Mouse (Mus musculus): ENCODE results near the gene Sipa1l3. TPM values are rescaled to one million over a fixed set of nuclear protein-coding genes. Genes with fewer than 3 reads are reported as not detected.

The Sipa1l3 gene
- total RNA-seq, 2 experiments from 2014 or later, result 166 to 185 TPM

DNA sequence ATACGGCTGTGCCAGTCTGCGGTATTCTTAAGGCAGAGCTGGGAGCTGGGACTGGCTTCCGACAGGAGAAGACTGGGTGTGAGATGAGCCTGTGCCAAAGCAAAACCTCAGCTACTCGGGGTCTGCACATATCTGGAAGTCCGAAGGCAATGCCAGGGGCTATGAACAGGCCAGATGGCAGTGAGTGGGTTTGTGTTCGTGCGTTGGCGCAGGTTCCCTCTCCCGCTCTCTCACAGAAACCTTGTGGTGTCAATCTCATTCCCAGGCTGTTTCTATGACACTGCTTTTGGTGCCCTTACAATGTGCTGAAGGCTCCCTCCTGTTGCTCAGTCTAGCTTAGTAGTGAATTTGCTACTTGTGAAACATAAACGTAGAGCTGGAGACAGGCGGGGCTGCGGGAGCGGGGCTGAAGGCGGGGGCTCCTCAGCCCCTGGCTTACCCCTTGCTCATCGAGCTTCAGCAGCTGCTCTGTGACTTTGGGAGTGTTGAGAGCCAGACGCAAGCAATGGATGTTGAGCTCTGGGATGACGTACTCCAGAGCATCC, 130.8 kb downstream of the Sipa1l3 start:
- peak; percentile 70 to 77 for DNase-seq (ENCODE audit: low spot score in 2 of 2)

DNA sequence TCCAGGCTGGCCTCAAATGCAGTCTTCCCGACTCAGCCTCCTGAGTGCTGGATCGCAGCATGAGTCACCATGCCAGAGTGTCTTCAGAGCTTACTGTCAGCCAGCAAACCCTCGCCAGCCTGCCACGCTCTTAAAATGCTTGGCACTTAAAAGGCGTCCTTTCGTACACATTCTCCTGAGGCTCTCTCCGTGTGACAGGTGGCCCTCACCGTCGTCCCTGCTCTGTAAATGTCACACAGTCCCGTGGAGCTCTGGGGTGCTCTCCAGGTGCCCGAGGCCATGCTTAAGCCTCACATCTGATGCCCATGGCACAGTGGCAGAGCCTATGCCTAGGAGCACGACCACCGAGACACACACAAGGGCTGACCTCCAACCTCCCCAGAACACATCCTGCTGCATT, 132.1 kb downstream of the Sipa1l3 start:
- no peak for DNase-seq (ENCODE audit: low spot score in 2 of 2)

DNA sequence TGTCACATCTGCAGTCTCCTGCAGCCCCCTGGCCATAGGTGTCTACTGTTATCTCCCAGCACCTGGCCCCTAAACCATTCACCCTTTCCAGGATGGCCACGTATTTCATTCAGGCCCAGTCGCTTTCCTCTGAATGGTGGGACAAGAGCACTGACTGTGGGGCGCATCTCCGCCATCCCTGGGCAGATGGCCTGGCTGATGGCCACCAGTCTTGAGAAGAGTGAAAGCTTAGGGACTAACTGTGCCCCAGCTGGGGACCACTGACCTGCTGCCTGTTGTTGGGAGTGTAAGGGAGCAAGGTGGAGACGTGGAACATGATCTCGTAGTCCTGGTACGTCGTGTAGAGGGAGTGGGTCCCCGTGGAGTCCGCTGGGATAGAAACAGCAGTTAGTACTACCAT, 132.7 kb downstream of the Sipa1l3 start:
- DNase-seq (ENCODE audit: low spot score in 2 of 2), result no peak

DNA sequence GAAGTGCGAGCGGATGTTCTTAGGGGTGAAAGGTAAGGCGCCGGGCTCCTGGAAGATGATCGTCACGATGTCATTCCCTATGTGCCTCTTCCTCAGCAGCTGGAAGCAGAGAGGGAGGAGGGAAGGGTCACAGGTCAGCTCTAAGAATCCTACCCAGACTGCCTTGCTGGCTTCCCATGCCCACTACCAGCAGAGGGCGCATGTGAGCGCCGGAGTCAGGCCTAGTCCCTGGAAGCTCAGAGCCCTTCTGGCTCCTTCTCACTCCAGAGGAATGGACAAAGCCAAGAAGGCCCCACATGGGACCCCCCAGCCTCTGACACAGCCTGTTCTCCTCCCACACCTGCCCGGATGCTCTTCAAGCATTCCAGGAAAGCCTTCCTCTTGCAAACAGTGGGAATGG, 135.2 kb downstream of the Sipa1l3 start:
- DNase-seq (ENCODE audit: low spot score in 2 of 2), result peak; percentile 75

DNA sequence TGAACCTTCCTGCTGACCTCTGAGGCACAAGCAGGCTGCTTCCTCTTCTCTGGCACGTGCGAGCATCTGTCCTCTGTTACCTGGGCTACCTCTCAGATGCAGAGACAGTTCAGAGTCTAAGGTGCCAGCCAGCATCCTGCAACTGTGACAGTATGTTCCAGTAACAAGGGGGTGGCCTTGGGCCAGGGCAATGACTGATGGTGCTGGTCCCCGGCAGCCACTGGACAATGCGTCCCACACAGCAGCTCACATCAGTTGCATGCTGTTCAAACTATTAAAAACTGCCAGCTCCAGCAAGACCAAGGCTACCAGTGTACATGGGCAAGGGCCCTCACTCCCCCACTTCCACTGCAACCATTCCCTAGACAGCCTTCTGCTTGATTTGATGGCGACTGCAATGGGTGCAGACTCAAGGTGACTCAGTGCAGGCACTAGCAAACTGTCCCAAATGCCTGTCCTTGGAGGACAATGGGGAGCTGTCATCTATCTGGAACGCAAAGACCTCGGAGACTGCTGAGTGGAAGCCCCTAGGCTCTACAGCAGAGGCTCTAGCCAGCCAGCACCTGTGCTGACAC, 136.9 kb downstream of the Sipa1l3 start:
- no peak for DNase-seq (ENCODE audit: low spot score in 2 of 2)

DNA sequence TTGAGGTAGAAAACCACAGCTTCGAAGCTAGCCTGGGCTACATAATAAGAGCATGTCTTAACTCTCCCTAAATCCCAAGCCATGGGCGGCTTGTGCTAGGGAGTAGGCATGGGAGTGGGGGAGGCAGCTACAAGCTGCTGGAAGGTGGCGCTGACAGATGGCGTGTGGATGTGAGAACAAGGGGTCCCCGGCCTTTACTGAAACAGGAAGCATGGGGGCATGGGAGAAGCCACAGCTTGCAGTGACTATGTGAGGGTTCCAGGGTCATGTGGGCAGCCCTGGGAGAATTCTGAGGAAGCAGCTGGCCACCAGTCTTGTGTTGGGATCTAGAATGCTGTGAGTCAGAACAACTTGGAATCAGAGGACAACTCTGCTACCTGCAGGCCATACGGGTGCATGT, 144.4 kb downstream of the Sipa1l3 start:
- DNase-seq (ENCODE audit: low spot score in 2 of 2), result no peak

DNA sequence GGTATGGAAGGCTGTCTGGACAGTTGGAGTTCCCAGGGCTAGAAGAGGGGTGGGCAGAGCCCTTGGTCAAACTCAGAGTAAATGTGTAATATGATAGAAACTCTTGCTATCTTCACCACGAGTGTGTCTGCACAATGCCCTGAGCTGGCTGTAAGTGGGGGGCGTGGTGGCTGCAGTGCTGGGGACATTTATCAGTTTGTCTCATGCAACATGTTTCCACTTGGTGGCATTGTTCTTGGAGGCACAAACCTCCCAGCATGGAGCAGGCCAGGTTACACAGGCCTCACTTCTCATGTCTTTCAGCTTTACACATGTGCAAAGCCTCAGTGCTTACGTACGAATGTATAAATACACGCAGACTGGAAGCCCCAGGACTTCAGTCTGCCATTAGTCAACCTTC, 146.3 kb downstream of the Sipa1l3 start:
- DNase-seq (ENCODE audit: low spot score in 2 of 2), result no peak

DNA sequence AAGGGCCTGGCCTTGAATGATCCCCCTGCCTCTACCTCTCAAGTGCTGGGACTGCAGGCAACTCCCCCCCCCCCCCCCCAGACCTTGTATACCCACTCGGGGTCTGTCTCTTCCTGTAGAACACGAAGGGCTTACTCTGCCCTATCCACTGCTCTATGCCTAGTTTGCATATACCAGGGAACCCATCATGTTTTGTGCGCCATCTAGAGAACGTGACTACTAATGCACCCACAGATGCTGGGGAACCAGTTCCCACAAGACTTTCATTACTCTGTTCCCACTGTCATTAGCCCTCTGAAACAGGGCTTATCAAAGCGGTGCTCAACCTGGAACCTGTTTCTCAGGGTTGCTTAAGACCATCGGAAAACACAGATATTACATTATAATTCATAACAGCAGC, 148.4 kb downstream of the Sipa1l3 start:
- no peak for DNase-seq (ENCODE audit: low spot score in 2 of 2)

DNA sequence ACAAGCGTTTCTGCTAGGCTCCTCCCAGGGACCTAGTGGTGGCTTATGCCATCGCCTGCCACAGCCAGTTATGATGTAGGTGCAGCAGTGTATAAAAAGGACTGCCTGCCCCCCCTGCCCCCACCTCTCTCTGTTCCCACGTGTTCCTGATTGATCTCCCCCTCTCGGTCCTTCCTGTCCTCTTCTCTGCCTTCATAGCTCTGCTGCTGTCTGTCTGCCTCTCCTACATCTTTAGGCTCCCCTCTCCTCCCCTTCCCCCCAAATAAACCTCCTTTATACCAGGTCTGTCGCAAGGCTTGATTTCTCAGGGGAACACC, 150.5 kb downstream of the Sipa1l3 start:
- DNase-seq (ENCODE audit: low spot score in 2 of 2), result no peak

DNA sequence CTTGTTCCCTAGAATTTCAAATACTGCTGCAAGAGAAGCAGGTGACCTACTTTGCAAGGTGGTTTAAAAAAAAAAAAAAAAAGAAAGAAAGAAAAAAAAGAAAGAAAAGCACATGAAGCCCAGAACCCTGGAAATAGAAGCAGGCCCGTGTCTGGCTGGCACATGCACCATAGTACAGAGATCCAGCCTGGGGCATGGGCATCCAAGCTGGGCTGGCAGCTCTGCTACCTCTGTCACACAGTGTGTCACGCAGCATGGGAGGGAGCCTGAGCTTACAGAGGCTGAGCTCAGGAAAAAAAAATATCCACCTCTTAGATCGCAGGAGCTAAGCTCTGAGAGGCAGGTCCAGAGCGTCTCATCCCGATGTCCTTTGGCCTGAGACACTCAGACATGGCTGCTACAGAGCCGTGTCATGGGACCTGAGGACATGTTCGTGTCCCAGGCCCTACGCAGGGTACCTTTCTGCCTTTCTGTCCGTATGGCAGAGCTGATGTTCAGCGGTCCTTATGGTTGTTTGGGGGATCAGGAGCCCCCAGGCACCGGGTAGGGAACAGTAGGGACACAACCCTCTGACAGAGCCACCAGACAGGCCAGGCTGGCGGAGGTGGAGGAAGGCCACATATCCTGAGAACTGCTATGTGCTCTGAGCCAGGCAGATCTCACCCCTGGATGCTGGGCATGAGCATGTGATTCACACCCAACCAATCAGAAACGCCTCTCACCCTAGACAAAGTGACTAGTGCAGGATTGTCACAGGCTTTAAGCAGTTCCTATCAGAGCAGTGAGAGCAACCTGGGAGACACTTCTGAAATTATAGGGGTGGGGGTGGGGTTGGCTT, 151.1 kb downstream of the Sipa1l3 start:
- DNase-seq (ENCODE audit: low spot score in 2 of 2), result no peak

DNA sequence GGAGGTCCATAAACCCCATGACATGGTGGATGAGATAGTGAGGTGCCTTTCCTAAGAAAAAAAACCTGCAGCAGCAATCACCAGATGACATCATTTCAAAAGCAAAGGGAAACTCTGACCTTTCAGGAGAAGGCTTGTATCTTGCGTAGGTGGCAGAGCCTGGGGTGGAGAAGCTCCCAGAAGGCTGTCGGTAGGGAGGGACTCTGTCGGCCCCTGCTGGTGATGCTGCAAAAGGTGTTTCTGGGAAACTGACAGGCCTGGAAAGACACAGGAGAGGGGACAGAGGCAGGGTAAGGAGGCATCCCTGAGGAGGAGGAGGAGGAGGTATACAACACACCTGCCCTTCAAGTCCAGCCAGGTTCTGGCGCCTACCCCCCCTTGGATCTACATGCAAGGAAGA, 154.4 kb downstream of the Sipa1l3 start:
- peak in 1 of 2 experiments; percentile 52 for DNase-seq (ENCODE audit: low spot score in 2 of 2)

DNA sequence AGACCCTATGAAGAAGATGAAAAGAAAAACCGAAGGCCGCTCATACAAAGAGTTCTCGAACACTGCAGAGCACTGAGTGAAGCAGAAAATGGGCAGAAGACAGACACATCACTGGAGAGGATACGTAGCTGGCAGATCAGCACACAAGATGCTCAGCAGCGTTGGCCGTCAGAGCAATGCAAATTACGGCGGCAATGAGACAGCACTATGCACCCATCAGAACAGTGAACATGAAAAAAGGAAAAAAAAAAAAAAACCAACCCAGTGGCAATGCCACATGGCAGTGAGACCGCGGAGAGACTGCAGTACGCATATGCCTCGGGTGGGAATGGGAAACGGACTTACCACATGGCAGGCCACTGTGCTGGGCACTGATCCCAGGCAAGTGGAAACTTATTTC, 156.9 kb downstream of the Sipa1l3 start:
- peak in 1 of 2 experiments; percentile 55 for DNase-seq (ENCODE audit: low spot score in 2 of 2)

DNA sequence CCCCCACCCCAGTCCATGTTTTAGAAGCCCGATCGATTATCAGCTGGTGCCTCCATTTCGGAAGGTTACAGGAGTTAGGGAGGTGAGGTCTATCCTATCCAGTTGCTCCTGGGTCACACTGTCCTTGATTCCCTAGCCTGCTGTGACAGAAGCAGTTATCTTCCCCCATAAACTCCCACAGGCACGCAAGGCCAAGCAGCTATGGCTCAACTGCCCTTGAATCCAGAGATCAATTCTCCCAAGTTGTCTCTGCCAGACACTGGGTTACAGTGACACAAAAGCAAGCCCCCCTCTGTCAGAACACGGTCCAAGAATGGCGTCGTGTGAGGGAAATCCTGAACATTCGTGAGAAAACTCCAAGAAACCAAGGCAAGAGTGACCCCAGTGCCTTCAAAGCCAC, 163.0 kb downstream of the Sipa1l3 start:
- DNase-seq (ENCODE audit: low spot score in 2 of 2), result no peak

DNA sequence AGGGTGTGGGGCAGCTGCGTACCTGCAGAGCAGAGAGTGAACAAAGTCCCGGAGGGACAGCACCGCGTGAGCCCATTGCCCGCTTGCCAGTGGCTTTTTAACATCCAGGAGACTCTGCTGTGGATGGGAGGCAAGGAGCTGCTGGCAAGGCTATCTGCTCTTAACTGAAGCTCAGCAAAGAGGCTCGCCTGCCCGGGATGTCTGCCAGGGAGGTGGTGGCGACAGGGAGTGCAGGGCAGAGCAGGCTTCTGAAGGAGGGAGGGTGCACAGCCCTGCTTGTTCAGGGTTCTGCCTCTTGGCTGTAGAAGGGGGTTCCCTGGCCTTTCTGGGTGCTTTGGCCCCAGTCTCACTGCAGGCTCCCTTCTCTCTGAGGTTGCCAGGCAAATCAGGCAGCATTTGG, 164.3 kb downstream of the Sipa1l3 start:
- peak in 1 of 2 experiments; percentile 80 for DNase-seq (ENCODE audit: low spot score in 2 of 2)

DNA sequence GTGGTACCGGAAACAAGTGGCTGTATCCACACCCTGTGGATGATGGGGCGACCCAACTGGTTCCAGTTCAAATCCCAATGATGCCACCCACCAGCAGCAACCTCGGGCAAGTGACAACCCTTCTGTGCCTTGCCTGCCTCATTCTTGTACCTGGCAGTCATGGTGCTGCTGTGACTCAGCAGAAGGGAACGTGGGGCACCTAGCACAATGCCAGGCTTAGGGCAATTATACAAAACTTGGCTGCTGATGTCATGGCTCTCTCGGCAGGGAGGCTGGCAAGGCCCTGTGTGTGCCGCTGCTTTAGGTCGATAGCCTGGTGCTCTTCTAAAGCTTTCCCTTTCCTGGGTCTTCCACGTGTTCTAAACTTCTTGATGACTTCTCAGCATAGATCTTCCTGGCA, 166.2 kb downstream of the Sipa1l3 start:
- no peak for DNase-seq (ENCODE audit: low spot score in 2 of 2)

DNA sequence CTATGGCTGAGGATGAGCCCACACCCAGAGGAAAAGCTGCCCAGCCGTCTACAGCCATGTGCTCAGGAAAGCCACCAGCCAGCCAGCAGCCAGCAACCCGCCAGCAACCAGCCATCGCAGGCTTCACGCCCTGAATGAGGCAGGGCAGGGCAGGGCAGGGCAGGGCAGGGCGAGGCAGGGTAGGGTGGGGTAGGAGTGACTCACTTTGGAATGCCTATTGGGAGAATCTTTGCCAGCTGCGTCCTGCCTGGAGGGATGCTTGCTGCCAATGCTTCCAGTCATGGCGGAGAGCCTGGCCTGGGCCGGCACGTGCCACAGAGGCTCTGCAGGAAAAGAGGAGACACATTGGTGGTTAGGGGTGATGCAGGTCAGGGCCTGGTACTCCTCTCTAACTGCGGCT, 168.0 kb downstream of the Sipa1l3 start:
- no peak for DNase-seq (ENCODE audit: low spot score in 2 of 2)

DNA sequence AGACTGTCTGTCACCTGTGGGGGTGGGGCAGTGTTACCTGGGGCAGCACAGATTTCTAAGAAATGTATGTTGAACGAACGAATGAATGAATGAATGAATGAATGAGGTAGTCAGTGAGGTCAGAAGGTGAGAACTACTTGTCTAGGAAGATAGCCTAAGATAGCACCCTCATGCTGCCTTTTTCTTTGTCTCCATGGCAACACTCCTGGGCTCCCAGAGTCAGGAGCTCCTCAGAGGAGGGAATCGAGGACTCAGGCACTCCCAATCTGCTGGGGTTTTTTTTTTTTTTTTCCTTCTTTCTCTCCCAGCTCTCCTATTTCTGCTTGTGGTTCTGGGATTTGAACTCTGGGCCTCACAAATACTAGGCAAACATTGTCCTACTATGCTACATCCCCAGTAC, 172.2 kb downstream of the Sipa1l3 start:
- no peak for DNase-seq (ENCODE audit: low spot score in 2 of 2)

DNA sequence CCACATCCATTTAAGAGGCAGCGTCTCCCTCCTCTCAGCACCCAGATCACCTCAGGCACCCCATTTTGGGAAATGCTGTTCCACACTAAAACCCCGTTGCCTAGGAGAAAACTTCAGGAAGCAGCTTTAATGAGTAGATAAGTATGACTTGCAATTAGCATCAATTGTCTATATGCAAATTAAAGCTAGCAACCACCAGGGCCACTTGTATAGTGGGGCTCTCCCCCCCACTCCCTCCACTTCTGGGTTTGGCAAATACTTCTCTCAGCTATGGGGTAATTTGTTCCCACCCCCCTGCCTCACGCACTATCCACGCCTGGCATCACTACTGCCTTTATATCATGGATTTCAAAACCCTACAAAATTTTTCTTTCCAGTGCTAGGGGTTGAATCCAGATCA, 172.9 kb downstream of the Sipa1l3 start:
- DNase-seq (ENCODE audit: low spot score in 2 of 2), result no peak

DNA sequence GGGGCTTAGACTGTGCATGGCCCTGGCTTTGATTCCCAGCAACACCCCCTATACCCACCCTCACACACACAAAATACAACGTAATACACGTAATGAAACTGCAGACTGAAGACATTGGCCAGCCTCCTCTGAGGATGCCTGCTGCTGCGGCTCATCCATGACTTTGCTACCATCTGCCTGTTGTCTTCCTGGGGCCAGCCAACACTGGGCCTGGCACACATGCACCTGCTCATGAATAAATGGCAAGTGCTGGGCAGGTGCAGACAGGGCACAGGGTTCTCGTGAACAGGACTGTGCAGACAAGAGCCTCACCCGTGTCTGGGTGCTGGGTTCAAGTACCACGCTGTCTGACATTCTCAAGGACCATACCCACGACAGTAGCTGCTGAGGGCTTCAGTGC, 174.7 kb downstream of the Sipa1l3 start:
- no peak for DNase-seq (ENCODE audit: low spot score in 2 of 2)

DNA sequence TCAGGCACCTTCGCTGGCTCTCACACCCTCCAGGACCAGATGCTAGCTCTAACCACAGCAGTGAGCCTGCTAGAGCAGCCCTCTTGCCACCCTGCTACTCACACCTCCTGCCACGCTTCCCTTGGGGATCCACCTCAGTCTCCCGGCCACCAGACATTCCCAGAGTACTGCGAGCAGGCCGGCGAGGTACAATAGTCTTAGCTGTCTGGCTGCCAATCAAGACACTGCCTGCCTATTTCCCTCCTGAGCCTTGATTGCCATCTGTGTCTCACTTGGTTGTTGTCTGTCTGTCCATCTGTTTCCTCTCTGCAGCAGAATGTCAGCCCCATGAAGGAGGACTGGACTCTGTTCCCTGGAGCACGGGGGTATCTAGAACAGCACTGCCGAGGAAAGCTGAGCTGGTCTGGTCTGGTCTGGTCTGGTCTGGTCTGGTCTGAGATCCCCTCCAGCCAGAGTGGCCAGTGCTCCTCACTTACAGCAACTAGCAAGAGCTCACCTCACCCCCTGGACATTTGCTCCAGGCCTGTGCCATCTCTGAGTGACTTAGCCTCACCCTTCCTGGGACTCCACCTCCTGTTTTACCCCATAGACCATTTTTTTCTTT, 175.8 kb downstream of the Sipa1l3 start:
- peak; percentile 55 to 64 for DNase-seq (ENCODE audit: low spot score in 2 of 2)

DNA sequence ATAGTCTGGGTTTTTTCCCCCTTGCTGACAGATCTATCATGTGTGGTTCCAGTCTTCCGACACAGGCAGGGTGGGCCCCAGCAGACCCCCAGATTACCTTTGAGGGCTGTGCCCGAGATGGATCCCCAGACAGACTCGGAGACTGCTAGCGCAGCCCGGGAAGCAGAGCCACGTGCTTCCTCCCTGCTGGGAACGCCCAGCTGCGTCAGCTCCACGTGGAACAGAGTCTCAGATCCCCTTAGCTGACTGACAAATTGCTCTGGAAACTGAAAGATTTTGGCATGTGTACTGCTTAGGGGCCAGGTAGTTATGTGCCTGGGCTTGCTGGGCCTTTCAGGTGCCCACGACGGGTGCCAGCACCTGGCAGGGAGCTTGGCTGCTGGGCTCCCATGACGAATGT, 176.7 kb downstream of the Sipa1l3 start:
- DNase-seq (ENCODE audit: low spot score in 2 of 2), result no peak

DNA sequence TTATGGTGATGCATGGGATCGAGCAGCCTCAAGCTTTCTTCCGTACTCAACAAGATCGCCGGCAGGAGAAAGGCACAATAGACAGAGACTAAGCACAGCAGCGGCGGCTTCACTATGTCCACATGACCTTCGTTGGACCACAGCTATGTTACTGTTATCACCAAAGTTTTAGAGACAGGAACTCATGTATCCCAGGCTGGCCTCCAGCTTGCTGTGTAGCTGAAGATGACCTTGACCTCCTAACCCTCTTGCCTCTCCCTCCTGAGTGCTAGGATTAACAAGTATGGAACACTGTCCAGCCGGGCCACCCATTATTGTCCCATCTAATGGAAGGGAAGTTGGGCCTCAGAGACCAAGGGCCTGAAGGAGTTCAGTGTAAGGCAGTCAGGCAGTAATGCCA, 177.6 kb downstream of the Sipa1l3 start:
- no peak for DNase-seq (ENCODE audit: low spot score in 2 of 2)

Data from layer of hippocampus, postnatal 14 days (tissue).